Mouse (Mus musculus) adrenal gland, postnatal 25 days (tissue): ENCODE data around the gene Zeb2. TPM values are rescaled to one million over a fixed set of nuclear protein-coding genes. Genes with fewer than 3 reads are reported as not detected.

Experiments used
- microRNA-seq, 2 experiments: library from miRNA; unstranded; fragments of <30 nt; microRNA quantifications; one replicate each; pipeline ENCODE4 v1.2.0; 2021
- total RNA-seq: library from RNA; stranded (reverse); gene quantifications from 2 replicates; pipeline ENCODE4 v1.2.3, GENCODE M21; 2021

Zeb2 gene
- total RNA-seq, 1 experiment from 2014 or later = 221 TPM

Small RNAs within 50 kb of the gene (microRNA-seq; reads per million reads assigned to microRNA genes)
- 2.1 to 3.6 reads per million in 2 experiments for gene Mir5129

Other genes with a start within 250 kb of the Zeb2 start
- gene Gtdc1, start 189.7 kb downstream of the Zeb2 start, total RNA-seq = 11.8 and 14.4 TPM in 2 replicates